Mouse (Mus musculus): ENCODE results near the gene Ccn2. TPM values are rescaled to one million over a fixed set of nuclear protein-coding genes. Genes with fewer than 3 reads are reported as not detected.
A peak's percentile ranks its signal among the peaks of the same experiment; 100 is the strongest.

The Ccn2 gene
- polyA plus RNA-seq, 1 experiment from 2014 or later, result 9.8 TPM

DNA sequence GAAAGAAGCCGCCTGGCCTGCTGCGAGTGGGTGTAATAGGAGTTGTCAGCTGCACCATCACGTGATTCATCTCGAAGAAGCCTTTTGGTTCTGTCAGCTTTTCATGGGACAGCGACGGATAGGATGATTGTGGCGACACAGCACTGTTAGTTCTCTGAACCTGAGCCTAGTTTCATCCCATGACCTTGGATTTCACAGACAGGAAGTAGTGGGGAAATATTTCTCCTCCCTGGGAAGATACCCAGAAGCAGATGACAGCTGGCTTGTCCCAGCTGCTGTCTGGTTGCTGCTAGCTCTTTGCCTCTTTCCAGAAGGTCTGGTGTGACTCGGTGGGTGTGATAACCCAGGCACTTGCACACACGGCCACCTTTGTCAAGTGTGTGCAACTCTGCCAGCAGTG is 39.0 kb downstream of the Ccn2 start:
- no peak overlapping the region; the same call in 1 of the 2 replicates for H3K27ac ChIP-seq (ENCODE audit: low read depth)
- WGBS, result 37% methylated on average over 9 of the region's 9 CpGs
- DNase-seq, result peak; percentile 54

DNA sequence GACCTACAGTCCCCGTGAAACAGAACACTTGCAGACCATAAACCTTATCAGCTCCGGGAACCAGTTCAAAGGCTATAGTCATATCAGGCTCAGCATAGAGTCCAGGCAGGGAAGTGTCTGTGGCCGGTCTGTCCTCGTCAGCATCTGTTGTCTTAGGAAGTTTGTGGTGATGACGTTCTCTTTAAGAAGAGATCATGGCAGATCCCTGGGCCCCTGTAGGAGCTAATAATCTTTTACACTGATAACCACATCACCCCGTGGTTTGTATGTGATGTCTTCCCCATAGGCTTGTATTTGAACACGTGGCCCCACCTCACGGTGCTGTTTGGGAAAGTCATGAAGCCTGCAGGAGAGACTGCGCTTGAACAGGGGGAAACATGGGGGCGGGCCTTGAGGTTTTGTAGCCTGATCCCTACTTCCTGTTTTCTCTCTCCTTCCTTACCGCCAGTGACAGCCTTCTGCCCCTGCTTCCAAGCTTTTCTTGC is 40.1 kb downstream of the Ccn2 start:
- 59% methylated on average over 11 of the region's 11 CpGs for WGBS
- Histone ChIP-seq H3K27ac (ENCODE audit: low read depth) (no peak overlapping the region), H3K4me2 (no peak overlapping the region), H3K36me3 (ENCODE audit: insufficient read depth) (no peaks in the 10 kb centered on the region), H3K4me3 (ENCODE audit: low read depth, low read length) (no peak overlapping the region), H3K27me3 (ENCODE audit: insufficient read depth, low read length) (no peaks in the 10 kb centered on the region), H3K4me1 (ENCODE audit: insufficient read depth) (peaks cover 28% of the 10 kb centered on the region), H3K9ac (no peak overlapping the region), H3K9me3 (ENCODE audit: low read depth, low read length) (no peaks in the 10 kb centered on the region)
- 0 out of 2 replicates have a peak, but pooled peaks have one; percentile 9 for ATAC-seq (ENCODE audit: insufficient read depth)
- TF ChIP-seq CTCF (IDR thresholded peaks at IDR 0.05; ENCODE audit: low read depth), result no peak
- no peak for DNase-seq

More for the DNA sequence above, 39.0 kb downstream of the Ccn2 start:
- no peak overlapping the region for H3K4me2 ChIP-seq
- H3K4me3 ChIP-seq (ENCODE audit: low read depth, low read length), result no peak overlapping the region
- peaks cover 28% of the 10 kb centered on the region for H3K4me1 ChIP-seq (ENCODE audit: insufficient read depth)
- H3K9ac ChIP-seq, result no peak overlapping the region
- H3K27me3 ChIP-seq (ENCODE audit: insufficient read depth, low read length), result no peaks in the 10 kb centered on the region
- no peaks in the 10 kb centered on the region for H3K9me3 ChIP-seq (ENCODE audit: low read depth, low read length)
- H3K36me3 ChIP-seq (ENCODE audit: insufficient read depth), result no peaks in the 10 kb centered on the region
- no peak for TF ChIP-seq CTCF (IDR thresholded peaks at IDR 0.05; ENCODE audit: low read depth)
- peak; percentile 22; the same call in 1 of the 2 replicates for ATAC-seq (ENCODE audit: insufficient read depth)

DNA sequence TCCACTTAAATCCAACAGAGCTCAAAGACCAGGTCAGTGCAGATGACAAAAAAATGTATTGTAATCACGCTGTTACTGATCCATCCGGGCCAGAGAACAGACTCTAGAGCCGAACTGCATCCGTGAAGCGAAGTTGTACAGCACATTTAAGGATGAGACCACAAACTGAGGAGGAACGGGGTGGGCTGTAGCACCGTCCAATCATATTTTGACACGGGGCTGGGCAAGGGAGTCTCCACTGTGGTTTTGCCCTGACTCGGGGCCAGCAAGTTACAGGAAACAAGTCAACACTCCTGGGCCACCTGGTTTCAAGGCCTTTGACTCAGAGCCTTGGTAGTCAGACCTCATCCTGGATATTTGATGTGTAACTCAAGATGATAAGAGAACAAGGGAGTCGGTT is 40.6 kb downstream of the Ccn2 start:
- no peak overlapping the region for H3K27ac ChIP-seq (ENCODE audit: low read depth)
- WGBS, result 80% methylated on average over 10 of the region's 10 CpGs
- no peaks in the 10 kb centered on the region for H3K9me3 ChIP-seq (ENCODE audit: low read depth, low read length)
- no peak overlapping the region for H3K9ac ChIP-seq
- no peaks in the 10 kb centered on the region for H3K36me3 ChIP-seq (ENCODE audit: insufficient read depth)
- no peak for TF ChIP-seq CTCF (IDR thresholded peaks at IDR 0.05; ENCODE audit: low read depth)
- no peak overlapping the region for H3K4me2 ChIP-seq
- H3K27me3 ChIP-seq (ENCODE audit: insufficient read depth, low read length), result no peaks in the 10 kb centered on the region
- H3K4me3 ChIP-seq (ENCODE audit: low read depth, low read length), result no peak overlapping the region
- DNase-seq, result no peak
- ATAC-seq (ENCODE audit: insufficient read depth), result no peak
- peaks cover 31% of the 10 kb centered on the region for H3K4me1 ChIP-seq (ENCODE audit: insufficient read depth)

DNA sequence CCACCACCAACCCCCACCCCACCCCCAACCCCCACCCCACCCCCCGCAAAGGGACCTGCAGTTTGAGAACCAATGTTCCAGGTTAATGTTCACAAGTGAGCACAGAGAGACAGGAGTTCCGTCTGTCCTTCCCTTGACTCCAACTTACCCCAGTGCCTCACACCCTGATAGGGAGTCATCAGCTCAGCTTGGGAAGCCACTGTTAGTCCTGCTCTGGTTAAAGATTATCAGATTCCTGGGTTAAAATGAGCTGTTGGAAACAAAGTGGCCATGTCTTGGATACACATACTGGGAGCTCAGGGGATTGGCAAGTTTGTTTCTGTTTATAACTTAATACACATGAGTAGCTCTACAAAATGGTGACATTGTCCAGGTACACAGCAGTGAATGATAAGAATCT is 41.7 kb downstream of the Ccn2 start:
- Histone ChIP-seq H3K4me2 (no peak overlapping the region), H3K27ac (ENCODE audit: low read depth) (no peak overlapping the region), H3K4me1 (ENCODE audit: insufficient read depth) (peaks cover 33% of the 10 kb centered on the region), H3K27me3 (ENCODE audit: insufficient read depth, low read length) (no peaks in the 10 kb centered on the region), H3K36me3 (ENCODE audit: insufficient read depth) (no peaks in the 10 kb centered on the region), H3K9me3 (ENCODE audit: low read depth, low read length) (no peaks in the 10 kb centered on the region), H3K4me3 (ENCODE audit: low read depth, low read length) (no peak overlapping the region), H3K9ac (no peak overlapping the region)
- 80% methylated on average over 2 of the region's 2 CpGs for WGBS
- no peak for TF ChIP-seq CTCF (IDR thresholded peaks at IDR 0.05; ENCODE audit: low read depth)
- ATAC-seq (ENCODE audit: insufficient read depth), result no peak
- no peak for DNase-seq

DNA sequence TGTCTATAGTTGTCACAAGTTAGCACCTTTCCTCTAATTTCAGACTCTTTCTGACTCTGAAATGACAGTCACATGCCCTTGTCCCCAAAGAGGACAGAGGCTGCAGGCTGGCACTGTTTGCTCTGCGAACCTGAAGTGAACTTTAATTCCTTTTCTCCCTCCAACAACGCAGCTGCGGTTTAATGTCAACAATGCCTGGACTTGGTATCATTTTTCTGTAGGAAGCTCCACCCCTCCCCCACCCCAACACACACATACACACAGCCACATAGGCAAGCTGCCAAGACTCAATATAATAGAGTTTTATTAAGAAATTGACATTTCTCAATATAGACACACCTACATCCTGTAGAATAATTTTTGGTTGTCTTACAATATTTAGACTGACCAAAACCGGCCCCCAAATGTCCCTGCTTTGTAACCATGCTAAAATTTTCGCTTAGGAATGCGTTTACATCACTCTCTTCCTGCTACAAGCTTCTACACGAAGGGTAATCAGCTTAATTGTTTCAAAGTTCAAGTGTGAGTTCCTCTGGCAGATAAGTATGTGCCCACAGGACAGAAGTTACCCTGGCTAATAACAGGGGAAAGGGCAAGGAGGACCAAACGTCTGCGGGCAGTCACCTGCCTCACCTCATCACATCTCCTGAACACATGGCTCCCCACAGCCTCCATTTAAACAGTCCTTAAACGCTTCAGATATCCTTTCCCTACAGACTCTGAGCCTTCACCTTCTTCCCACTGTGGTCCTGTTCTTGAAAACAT is 43.2 kb downstream of the Ccn2 start:
- Histone ChIP-seq H3K27me3 (ENCODE audit: insufficient read depth, low read length) (no peaks in the 10 kb centered on the region), H3K9ac (no peak overlapping the region), H3K4me3 (ENCODE audit: low read depth, low read length) (no peak overlapping the region), H3K36me3 (ENCODE audit: insufficient read depth) (no peaks in the 10 kb centered on the region), H3K9me3 (ENCODE audit: low read depth, low read length) (no peaks in the 10 kb centered on the region), H3K4me1 (ENCODE audit: insufficient read depth) (peaks cover 33% of the 10 kb centered on the region), H3K27ac (ENCODE audit: low read depth) (peak overlapping the region; percentile 72), H3K4me2 (peak overlapping the region; percentile 29)
- WGBS, result 12% methylated on average over 10 of the region's 10 CpGs
- DNase-seq (peak; percentile 75), ATAC-seq (ENCODE audit: insufficient read depth) (peak; percentile 49; the same call in 1 of the 2 replicates)
- TF ChIP-seq CTCF (IDR thresholded peaks at IDR 0.05; ENCODE audit: low read depth), result no peak

DNA sequence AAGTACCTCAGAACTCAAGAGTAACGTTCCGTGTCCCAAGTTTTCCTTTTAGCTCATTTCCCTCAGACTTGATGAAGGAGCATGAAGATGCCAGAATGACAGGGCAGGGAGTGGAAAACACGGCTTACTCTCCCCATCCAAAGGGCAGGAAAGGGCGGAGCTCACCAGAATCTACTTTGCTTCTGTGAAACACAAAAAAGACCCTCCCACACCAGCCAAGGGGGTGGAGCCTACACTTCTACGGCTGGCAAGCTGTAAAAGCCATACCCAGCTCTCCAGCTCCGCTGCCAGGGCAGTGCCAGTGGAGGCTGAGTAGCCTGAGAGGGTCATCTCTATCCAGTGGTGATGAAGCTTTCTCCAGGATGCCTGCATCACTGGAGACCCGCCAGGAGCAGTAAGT is 44.4 kb downstream of the Ccn2 start:
- Histone ChIP-seq H3K4me2 (no peak overlapping the region), H3K4me1 (ENCODE audit: insufficient read depth) (peaks cover 31% of the 10 kb centered on the region), H3K9me3 (ENCODE audit: low read depth, low read length) (no peaks in the 10 kb centered on the region), H3K36me3 (ENCODE audit: insufficient read depth) (no peaks in the 10 kb centered on the region), H3K4me3 (ENCODE audit: low read depth, low read length) (no peak overlapping the region), H3K27ac (ENCODE audit: low read depth) (no peak overlapping the region), H3K27me3 (ENCODE audit: insufficient read depth, low read length) (no peaks in the 10 kb centered on the region), H3K9ac (no peak overlapping the region)
- 64% methylated on average over 7 of the region's 7 CpGs for WGBS
- DNase-seq, result no peak
- no peak for ATAC-seq (ENCODE audit: insufficient read depth)
- no peak for TF ChIP-seq CTCF (IDR thresholded peaks at IDR 0.05; ENCODE audit: low read depth)

DNA sequence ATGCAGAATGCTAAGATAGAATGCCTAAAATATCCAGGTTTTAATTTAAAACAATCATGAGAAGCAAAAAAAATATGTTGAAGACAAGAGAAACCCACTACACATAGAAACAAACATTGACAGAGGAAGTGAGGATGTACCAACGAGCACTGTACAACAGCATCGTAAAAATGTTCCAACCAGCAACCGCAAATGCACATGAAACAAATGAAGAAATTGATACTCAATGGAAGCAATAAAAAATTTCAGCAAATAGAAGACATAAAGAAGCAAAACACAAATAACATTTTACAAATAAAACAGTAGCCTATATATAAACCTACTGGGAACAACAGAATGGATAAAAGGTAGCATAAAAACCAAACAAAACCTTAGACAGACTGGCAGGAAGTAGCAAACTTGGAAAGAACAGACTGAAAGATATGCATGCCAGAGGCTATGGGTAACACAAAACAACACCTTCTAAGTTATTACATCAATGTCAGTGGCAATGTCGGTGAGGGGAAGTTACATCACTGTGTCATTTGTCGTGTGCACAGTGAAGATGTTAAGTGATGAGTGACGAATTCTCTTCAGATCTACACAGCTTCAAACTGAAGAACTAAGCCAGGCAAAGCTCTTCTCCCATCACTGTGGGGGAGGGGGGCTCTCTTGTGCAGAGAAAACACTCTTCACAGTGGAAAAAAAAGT is 45.1 kb downstream of the Ccn2 start:
- H3K4me1 ChIP-seq (ENCODE audit: insufficient read depth), result peaks cover 30% of the 10 kb centered on the region
- H3K4me3 ChIP-seq (ENCODE audit: low read depth, low read length), result no peak overlapping the region
- H3K27ac ChIP-seq (ENCODE audit: low read depth), result no peak overlapping the region
- 59% methylated on average over 6 of the region's 6 CpGs for WGBS
- DNase-seq (peak; percentile 44), ATAC-seq (ENCODE audit: insufficient read depth) (no peak)
- no peaks in the 10 kb centered on the region for H3K9me3 ChIP-seq (ENCODE audit: low read depth, low read length)
- no peak for TF ChIP-seq CTCF (IDR thresholded peaks at IDR 0.05; ENCODE audit: low read depth)
- no peaks in the 10 kb centered on the region for H3K36me3 ChIP-seq (ENCODE audit: insufficient read depth)
- no peaks in the 10 kb centered on the region for H3K27me3 ChIP-seq (ENCODE audit: insufficient read depth, low read length)
- H3K9ac ChIP-seq, result no peak overlapping the region
- no peak overlapping the region for H3K4me2 ChIP-seq

Measured in lung, embryonic 14.5 days (tissue).